Mouse (Mus musculus) ES-E14 (cell line): ENCODE measurements around the gene Acoxl. TPM values are rescaled to one million over a fixed set of nuclear protein-coding genes. Genes with fewer than 3 reads are reported as not detected.

Experiments used
- DNase-seq: peaks from one replicate; pipeline ENCODE4 v3.0.0-alpha.2; 2013; ENCODE audit warnings: low read depth, low spot score
- H3K27ac ChIP-seq: 2 replicates; pipeline ENCODE4 v1.5.1; 2012; ENCODE audit warnings: low read depth, mild to moderate bottlenecking, low read length, moderate library complexity, mixed read lengths; ENCODE audit not compliant: poor library complexity, insufficient read depth, severe bottlenecking
- H3K36me3 ChIP-seq: 2 replicates; pipeline ENCODE4 v1.6.1; 2012; ENCODE audit warnings: mild to moderate bottlenecking, low read length, moderate library complexity, mixed read lengths; ENCODE audit not compliant: control insufficient read depth, poor library complexity, insufficient read depth, severe bottlenecking
- H3K4me1 ChIP-seq, 2 experiments: fragments of 150-350 bp in 1 of 2; sonication (generic) in 1 of 2; 2 replicates each; pipeline ENCODE4 v1.6.1; 2012; ENCODE audit warnings: low read length in 2 of 2, mild to moderate bottlenecking in 1 of 2, mixed read lengths in 1 of 2; ENCODE audit not compliant: control insufficient read depth in 2 of 2, insufficient read depth in 2 of 2, poor library complexity in 1 of 2
- H3K4me3 ChIP-seq, 2 experiments: fragments of 150-350 bp in 1 of 2; sonication (generic) in 1 of 2; 2 replicates each; pipeline ENCODE4 v1.5.1; 2012; ENCODE audit warnings: low read length in 2 of 2, low read depth in 1 of 2, mild to moderate bottlenecking in 1 of 2, mixed read lengths in 1 of 2; ENCODE audit not compliant: insufficient read depth in 1 of 2, poor library complexity in 1 of 2, severe bottlenecking in 1 of 2
- H3K9ac ChIP-seq: 2 replicates; pipeline ENCODE4 v1.6.1; 2012; ENCODE audit warnings: low read depth, mild to moderate bottlenecking, low read length, mixed read lengths; ENCODE audit not compliant: poor library complexity, insufficient read depth, severe bottlenecking
- H3K9me3 ChIP-seq: fragments of 150-350 bp; sonication (generic); 2 replicates; pipeline ENCODE4 v1.6.1; 2012; ENCODE audit warnings: low read depth, mild to moderate bottlenecking, low read length; ENCODE audit not compliant: control insufficient read depth, insufficient read depth
- CHD2 ChIP-seq: IDR thresholded peaks from 2 replicates; pipeline ENCODE4 v1.6.1; 2014; ENCODE audit warnings: mild to moderate bottlenecking, low read depth, low read length, inconsistent platforms
- HCFC1 ChIP-seq: IDR thresholded peaks from 2 replicates; pipeline ENCODE4 v1.6.1; 2012; ENCODE audit warnings: low read length, inconsistent platforms, borderline replicate concordance; ENCODE audit not compliant: insufficient read depth
- MAFK ChIP-seq: IDR thresholded peaks from 2 replicates; pipeline ENCODE4 v1.6.1; 2014; ENCODE audit warnings: mild to moderate bottlenecking, low read depth, low read length, inconsistent platforms; ENCODE audit not compliant: insufficient read depth
- ZC3H11A ChIP-seq: IDR thresholded peaks from 2 replicates; pipeline ENCODE4 v1.6.1; 2012; ENCODE audit warnings: low read depth, mild to moderate bottlenecking, inconsistent platforms, low read length, borderline replicate concordance
- ZNF384 ChIP-seq: IDR thresholded peaks from 2 replicates; pipeline ENCODE4 v1.6.1; 2012; ENCODE audit warnings: low read depth, low read length, inconsistent platforms
- in situ Hi-C, 2 experiments: fragments of 600-800 bp; cut with MboI; formaldehyde crosslinking; loops; one replicate each; pipeline ENCODE4 v1.15.1; 2025; ENCODE audit warnings: low sequenced_read_pairs in 2 of 2, inconsistent platforms in 1 of 2; ENCODE audit not compliant: unreplicated experiment in 2 of 2
- total RNA-seq: library from RNA; depleted of rRNA; stranded (reverse); fragments of 300-350 nt; gene quantifications from 2 replicates; pipeline ENCODE4 v1.2.3, GENCODE M21; 2012

The Acoxl gene
- total RNA-seq, 1 experiment, result 0.98 TPM

- Histone ChIP-seq H3K36me3 (peaks cover 42% of the 10 kb centered on the region), H3K27ac (no peak overlapping the region), H3K9ac (no peak overlapping the region), H3K4me3 (no peak overlapping the region), H3K9me3 (no peaks in the 10 kb centered on the region), H3K4me1 (peaks cover 0 to 19% of the 10 kb centered on the region in 2 experiments; a peak in 3 of 4 replicates)
- TF ChIP-seq ZNF384 (no peak), HCFC1 (no peak), CHD2 (no peak), MAFK (no peak), ZC3H11A (no peak)
- in situ Hi-C loops, result no loop called here
- no peak for DNase-seq
Measured at GRCm38 (mm10) chr2:128156067-128156462, 317.4 kb downstream of the Acoxl start.

DNA sequence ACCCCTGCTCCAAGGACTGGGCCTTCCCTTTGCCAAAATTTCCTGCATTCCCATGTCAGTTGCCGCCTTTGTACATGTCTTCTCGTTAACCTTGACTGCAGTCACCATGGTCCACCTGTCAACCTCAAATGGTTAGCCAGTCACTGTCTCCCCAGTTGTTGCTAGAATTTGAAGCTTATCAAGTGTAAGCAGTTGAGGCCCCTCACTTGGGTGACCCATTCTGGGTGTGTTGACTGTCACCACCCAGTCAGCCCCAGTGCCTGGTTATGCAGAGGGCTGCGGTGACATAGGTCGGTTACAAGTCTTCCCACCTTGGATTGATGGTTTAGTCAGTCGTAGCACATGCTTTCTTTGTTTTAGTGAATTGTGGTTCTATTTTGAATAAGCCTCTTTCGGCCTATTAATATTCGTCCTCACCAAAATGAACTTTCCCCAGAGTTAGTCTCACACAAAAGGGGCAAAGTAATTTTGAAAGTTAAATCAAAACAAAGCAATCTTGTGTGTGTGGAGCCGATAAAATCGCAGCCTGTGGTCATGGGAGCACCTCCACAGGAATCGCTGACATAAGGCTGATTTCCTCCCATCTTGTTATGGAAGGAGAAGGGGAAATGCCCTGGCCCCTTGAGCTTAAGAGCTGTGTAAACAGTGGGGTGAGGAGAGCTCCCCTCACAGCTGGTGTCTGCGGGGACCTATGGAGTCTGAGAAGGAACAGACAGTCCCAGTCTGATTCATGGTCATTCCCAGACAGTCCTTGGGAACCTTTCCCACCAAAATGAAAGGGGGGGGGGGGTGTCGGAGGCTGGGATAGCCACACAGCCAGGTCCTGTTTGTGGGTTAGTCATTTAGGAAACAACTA lies 318.1 kb downstream of the Acoxl start:
- H3K4me1 ChIP-seq, result peaks cover 0 to 18% of the 10 kb centered on the region in 2 experiments; a peak in 3 of 4 replicates
- in situ Hi-C loops, result no loop called here

GRCm38 (mm10) chr2:128158734-128159410 lies 320.2 kb downstream of the Acoxl start:
- no peak overlapping the region for H3K4me3 ChIP-seq
- peaks cover 0 to 6% of the 10 kb centered on the region in 2 experiments; a peak in 1 of 4 replicates for H3K4me1 ChIP-seq
- H3K27ac ChIP-seq, result peak overlapping the region; percentile 19; the same call in 1 of the 2 replicates
- peak overlapping the region; percentile 15; the same call in 1 of the 2 replicates for H3K9ac ChIP-seq
- DNase-seq, result no peak
- in situ Hi-C loops, result no loop called here
- TF ChIP-seq CHD2, result no peak
- TF ChIP-seq ZNF384, result no peak
- no peak for TF ChIP-seq MAFK
- TF ChIP-seq ZC3H11A, result no peak
- no peak for TF ChIP-seq HCFC1
- H3K9me3 ChIP-seq, result no peaks in the 10 kb centered on the region
- peaks cover 37% of the 10 kb centered on the region for H3K36me3 ChIP-seq

More for the DNA sequence above, 318.1 kb downstream of the Acoxl start:
- Histone ChIP-seq H3K4me3 (no peak overlapping the region), H3K36me3 (peaks cover 40% of the 10 kb centered on the region), H3K27ac (no peak overlapping the region), H3K9me3 (no peaks in the 10 kb centered on the region), H3K9ac (no peak overlapping the region)
- DNase-seq, result no peak
- TF ChIP-seq CHD2, result no peak

DNA sequence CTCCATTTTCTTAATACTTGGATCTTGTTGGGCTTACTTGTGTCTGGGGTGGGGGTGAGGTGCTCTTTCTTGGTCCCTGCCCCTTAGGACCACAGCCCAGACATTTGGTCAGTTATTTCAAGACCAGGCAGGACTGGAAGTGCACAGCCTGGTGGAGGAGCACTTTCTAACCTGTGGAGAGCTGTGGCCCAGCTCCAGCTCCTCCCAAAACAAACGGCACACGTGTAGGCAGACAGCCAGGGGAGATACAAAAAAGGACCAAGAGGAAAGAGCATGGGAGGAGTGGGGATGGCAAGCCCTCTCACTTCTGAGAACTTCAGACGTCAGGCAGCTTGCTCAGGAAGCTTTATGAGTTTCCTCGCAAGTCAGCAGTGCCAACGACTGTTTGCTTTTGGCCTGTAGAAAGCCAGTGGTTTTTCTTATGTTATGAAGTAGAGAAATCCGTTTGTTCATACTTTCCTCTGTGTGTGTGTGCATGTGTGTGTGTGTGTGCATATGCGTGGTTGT lies 321.0 kb downstream of the Acoxl start:
- H3K4me1 ChIP-seq, result peaks cover 0 to 6% of the 10 kb centered on the region in 2 experiments; a peak in 1 of 4 replicates
- no peak for TF ChIP-seq CHD2
- TF ChIP-seq HCFC1, result no peak
- TF ChIP-seq ZNF384, result no peak
- no peak for TF ChIP-seq MAFK
- no peak for TF ChIP-seq ZC3H11A
- H3K9ac ChIP-seq, result no peak overlapping the region
- no peak overlapping the region for H3K4me3 ChIP-seq
- DNase-seq, result no peak
- in situ Hi-C loops, result no loop called here
- H3K36me3 ChIP-seq, result peaks cover 33% of the 10 kb centered on the region
- no peaks in the 10 kb centered on the region for H3K9me3 ChIP-seq
- H3K27ac ChIP-seq, result no peak overlapping the region
